Mouse (Mus musculus) olfactory bulb, adult 2 months (tissue): ENCODE results near the gene Sh3kbp1. TPM values are rescaled to one million over a fixed set of nuclear protein-coding genes. Genes with fewer than 3 reads are reported as not detected.

Source experiments
- H3K27ac ChIP-seq: fragments of 200-500 bp; 2 replicates; pipeline ENCODE4 v1.5.1; 2012; ENCODE audit warnings: low read depth, low read length; ENCODE audit not compliant: insufficient read depth
- H3K4me1 ChIP-seq: fragments of 200-500 bp; 2 replicates; pipeline ENCODE4 v1.6.1; 2012; ENCODE audit warnings: low read length; ENCODE audit not compliant: control insufficient read depth, insufficient read depth
- H3K4me3 ChIP-seq: fragments of 200-500 bp; 2 replicates; pipeline ENCODE4 v1.5.1; 2012; ENCODE audit warnings: mild to moderate bottlenecking, low read depth, low read length, moderate library complexity; ENCODE audit not compliant: insufficient read depth
- CTCF ChIP-seq: fragments of 200-500 bp; IDR thresholded peaks from 2 replicates; pipeline ENCODE4 v1.5.1; 2012; ENCODE audit warnings: low read depth, mild to moderate bottlenecking, low read length, moderate library complexity; ENCODE audit not compliant: insufficient read depth
- POLR2A ChIP-seq: fragments of 200-500 bp; IDR thresholded peaks from 2 replicates; pipeline ENCODE4 v1.6.1; 2012; ENCODE audit warnings: mild to moderate bottlenecking, low read depth, low read length, moderate library complexity; ENCODE audit not compliant: insufficient read depth
- WGBS: fragments of 180-500 bp; shearing (Covaris S2); methylation state at CpG from one replicate; pipeline ENCODE4 v1.1.7; 2018; 5-methylcytosine and 5-hydroxymethylcytosine counted together
- polyA plus RNA-seq: library from polyadenylated mRNA; stranded (reverse); fragments of >200 nt; gene quantifications from 2 replicates; pipeline ENCODE4 v1.2.4, GENCODE M21; 2012; ENCODE audit warnings: low replicate concordance; ENCODE audit not compliant: missing spikeins, insufficient read depth, insufficient read length

Sh3kbp1 gene
- polyA plus RNA-seq, 1 experiment = 177 TPM

DNA sequence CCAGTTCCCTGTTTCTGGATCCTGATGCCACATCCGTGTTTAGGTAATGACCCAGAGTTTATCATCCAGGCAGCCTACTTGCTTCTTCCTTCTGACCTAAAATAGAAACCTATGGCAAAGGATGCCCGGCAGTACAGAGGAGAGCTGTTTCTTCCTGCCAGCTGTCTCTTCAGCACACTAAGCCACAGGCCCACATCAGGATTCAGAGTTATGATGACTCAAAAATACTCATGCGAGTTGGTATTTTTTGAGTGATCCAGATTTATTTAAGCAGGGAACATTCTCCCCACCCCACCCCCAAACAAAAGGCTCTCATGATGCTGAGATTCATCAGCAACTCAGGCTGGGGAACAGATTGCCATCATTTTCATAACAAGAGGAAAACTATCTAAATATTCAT lies 240.6 kb downstream of the Sh3kbp1 start:
- H3K4me1 ChIP-seq = no peaks in the 10 kb centered on the region
- TF ChIP-seq CTCF = no peak
- no peak for TF ChIP-seq POLR2A
- H3K4me3 ChIP-seq = no peak overlapping the region
- 68% methylated on average over 3 of the region's 3 CpGs for WGBS
- no peak overlapping the region for H3K27ac ChIP-seq

DNA sequence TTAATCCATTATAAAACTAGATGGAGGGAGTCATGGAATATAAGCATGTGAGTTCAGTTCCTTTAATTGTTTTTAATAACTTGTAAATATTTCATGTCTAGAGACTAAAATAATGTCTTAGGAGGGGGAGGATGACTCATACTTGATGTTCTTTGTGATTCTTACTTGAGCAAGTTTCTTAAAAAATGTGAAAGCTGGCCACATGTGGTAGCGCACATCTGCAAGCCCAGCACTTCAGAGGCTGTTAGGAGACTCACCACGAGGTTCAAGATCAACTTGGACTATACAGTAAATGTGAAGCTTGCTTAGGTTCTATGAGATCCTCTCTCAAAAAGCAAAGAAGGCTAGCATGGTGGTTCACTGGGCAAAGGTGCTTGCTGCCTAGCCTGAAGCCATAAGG lies 245.4 kb downstream of the Sh3kbp1 start:
- Histone ChIP-seq H3K27ac (no peak overlapping the region), H3K4me1 (no peaks in the 10 kb centered on the region), H3K4me3 (no peak overlapping the region)
- TF ChIP-seq CTCF = no peak
- no peak for TF ChIP-seq POLR2A
- 55% methylated on average over 2 of the region's 2 CpGs for WGBS

DNA sequence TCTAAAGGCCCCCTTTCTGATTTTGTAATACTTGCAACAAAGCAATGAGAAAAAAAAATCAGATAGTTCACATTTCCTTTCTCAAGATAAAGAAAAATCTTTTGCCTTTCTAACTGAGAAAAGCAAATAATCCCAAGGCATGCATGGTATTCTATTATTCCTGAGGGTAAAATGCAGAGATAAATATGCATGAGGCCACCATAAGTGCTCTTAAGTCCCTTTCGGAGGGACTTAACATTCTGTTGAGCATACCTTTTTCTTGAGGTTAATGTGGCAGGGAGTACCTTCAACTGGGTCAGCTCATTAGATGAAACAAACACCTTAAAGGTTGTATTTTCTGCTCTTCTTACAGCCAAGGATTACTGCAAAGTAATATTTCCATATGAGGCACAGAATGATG lies 250.7 kb downstream of the Sh3kbp1 start:
- H3K27ac ChIP-seq = no peak overlapping the region
- 88% methylated on average over 1 of the region's 1 CpGs for WGBS
- TF ChIP-seq POLR2A = no peak
- TF ChIP-seq CTCF = no peak
- no peaks in the 10 kb centered on the region; the same call in 1 of the 2 replicates for H3K4me1 ChIP-seq
- H3K4me3 ChIP-seq = no peak overlapping the region

DNA sequence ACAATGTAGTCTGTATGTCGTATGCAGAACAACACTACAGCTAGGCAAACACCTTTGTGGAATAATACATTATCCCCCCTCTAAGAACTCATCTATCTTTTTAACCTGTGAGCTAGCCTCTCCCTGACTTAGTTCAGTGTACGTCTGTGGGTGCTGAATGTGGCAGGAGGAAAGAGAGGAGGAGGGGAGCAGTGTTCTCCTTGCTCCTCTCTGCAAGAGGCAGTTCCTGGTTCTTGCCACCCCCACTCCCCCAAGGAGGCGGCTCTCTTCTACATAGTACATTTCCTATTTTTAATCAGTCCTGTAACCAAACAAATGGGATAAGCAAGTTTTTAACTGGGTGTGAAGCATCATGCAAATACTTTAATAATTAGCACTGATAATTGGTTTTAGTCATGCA lies 252.4 kb downstream of the Sh3kbp1 start:
- no peak for TF ChIP-seq CTCF
- no peak for TF ChIP-seq POLR2A
- Histone ChIP-seq H3K27ac (no peak overlapping the region), H3K4me1 (no peaks in the 10 kb centered on the region; the same call in 1 of the 2 replicates), H3K4me3 (no peak overlapping the region)
- WGBS = 39% methylated on average over 3 of the region's 3 CpGs

DNA sequence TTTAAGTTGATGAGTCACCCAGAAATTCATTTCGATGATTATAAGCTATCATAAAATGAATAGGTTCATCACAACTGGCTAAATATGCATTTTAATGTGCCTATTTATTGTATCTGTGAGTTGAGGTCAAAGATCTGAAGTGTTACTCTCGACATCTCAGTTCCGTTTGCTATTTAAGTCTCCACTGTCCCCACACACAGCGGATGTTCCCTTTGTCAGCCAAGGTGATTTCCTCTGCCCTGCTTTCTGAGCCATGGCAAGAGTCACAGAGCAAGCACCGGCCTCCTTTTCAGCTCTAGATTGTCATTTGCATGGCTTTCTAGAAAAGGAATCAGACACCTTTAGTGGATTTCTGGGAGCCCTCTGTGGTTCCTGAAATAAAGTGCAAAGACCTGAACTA lies 254.5 kb downstream of the Sh3kbp1 start:
- no peak overlapping the region for H3K4me3 ChIP-seq
- H3K4me1 ChIP-seq = no peaks in the 10 kb centered on the region; the same call in 1 of the 2 replicates
- H3K27ac ChIP-seq = no peak overlapping the region
- TF ChIP-seq CTCF (no peak), POLR2A (no peak)
- WGBS = 81% methylated on average over 5 of the region's 5 CpGs

DNA sequence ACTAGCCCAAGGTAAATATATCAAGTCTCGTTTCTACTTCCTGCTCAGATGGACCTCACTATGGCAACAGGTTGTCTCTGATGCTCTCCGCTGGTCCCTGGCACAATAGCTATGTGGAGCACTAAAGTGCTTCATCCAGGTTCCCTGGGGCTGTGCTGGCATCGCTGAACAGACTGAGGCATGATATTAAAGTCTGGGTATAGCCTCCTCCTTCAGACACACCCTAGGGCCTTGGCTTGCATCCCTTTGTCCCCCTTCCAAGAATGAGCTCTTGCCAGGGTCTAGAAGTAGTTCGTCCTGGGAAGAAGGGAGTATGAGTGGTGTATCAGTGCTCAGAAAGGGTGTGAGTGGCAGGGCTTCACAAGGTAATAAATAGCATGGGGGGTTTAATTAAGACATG lies 269.5 kb downstream of the Sh3kbp1 start:
- no peak overlapping the region for H3K4me3 ChIP-seq
- H3K27ac ChIP-seq = no peak overlapping the region
- TF ChIP-seq CTCF (no peak), POLR2A (no peak)
- no peaks in the 10 kb centered on the region for H3K4me1 ChIP-seq
- WGBS = 72% methylated on average over 4 of the region's 4 CpGs

DNA sequence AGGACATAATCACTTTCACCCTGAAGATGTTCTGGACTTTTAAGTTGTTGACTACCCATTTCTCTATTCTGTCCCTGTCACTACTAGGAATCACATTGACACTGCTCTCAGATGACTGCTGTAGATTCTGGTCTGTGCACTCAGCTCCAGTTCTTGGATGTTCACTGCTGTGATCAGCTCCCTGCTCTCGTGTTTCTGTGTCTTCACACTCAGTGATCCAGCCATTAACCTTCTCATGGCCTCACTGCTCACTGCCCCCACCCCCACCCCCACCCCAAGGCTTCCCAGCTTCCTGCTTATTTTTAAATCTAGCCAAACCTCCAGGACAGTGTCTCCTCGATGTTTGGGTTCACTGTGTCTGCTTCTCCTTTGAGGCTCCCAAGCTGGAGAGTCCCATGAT lies 271.0 kb downstream of the Sh3kbp1 start:
- no peak overlapping the region for H3K4me3 ChIP-seq
- H3K4me1 ChIP-seq = no peaks in the 10 kb centered on the region
- TF ChIP-seq CTCF = no peak
- 44% methylated on average over 2 of the region's 2 CpGs for WGBS
- no peak overlapping the region for H3K27ac ChIP-seq

DNA sequence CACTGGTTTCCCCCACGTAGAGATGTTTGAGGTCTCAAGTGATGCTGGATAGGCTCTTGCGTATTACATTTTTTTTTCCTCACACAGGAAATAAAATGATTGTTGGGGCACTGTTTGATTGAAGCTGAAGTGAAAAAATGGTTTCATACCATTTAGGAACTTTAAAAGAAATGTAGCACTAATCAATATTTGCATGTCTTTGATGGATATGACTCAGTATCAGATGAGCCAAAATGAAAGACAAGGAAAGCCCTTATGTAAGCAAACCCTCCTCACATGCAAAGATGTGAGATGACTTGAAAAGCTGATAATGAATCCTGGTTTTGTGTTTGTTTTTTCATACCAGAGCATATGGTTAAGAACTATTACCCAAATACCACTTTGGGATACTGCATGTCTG lies 272.0 kb downstream of the Sh3kbp1 start:
- no peak overlapping the region for H3K4me3 ChIP-seq
- WGBS = 86% methylated on average over 2 of the region's 2 CpGs
- H3K27ac ChIP-seq = no peak overlapping the region
- TF ChIP-seq POLR2A (no peak), CTCF (no peak)
- H3K4me1 ChIP-seq = no peaks in the 10 kb centered on the region

DNA sequence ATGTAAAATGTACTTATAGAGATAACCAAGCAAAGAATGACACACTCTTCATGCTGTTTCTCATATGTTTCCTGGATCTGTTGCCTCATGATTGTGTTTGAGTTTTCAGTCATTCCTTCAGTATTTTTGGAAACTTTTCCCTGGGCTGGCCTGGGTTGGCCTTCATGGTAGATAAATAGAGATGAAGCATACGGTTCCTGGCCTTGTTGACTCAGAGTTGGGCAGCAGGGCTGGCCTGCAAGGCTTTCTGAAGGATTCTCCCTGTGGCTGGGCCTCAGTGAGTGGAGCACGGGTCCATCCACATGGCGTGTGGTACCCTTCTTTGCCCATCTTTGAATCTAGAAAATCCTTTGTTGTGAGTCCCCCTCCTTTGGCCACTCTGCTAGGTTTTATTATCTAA lies 276.3 kb downstream of the Sh3kbp1 start:
- Histone ChIP-seq H3K27ac (no peak overlapping the region), H3K4me1 (no peaks in the 10 kb centered on the region), H3K4me3 (no peak overlapping the region)
- TF ChIP-seq POLR2A (no peak), CTCF (no peak)
- WGBS = 93% methylated on average over 3 of the region's 3 CpGs

DNA sequence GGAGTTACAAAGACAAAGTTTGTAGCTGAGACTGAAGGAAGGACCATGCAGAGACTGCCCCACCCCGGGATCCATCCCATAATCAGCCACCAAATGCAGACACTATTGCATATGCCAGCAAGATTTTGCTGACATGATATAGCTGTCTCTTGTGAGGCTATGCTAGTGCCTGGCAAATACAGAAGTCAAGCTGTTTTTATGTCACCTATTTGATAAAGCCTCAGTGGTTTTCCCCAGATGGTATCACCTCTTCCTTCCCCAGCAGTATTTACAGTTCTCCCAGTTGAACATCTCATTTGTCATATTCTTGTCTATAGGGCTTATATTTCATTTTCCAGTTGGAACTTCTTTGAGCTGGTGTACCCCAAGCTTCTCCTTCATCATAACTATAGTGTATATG lies 280.6 kb downstream of the Sh3kbp1 start:
- H3K27ac ChIP-seq = no peak overlapping the region
- H3K4me1 ChIP-seq = no peaks in the 10 kb centered on the region
- no peak overlapping the region for H3K4me3 ChIP-seq
- WGBS = 86% methylated on average over 1 of the region's 1 CpGs
- TF ChIP-seq POLR2A (no peak), CTCF (no peak)
